Mouse (Mus musculus): ENCODE data around the gene Sv2c.
"Not testable (repeated sequence)": the region's sequence is repeated elsewhere in the genome, so short reads cannot be mapped to it uniquely, and the experiment has no call there.

Sv2c gene

GRCm38 (mm10) chr13:96132401-96132816 is at the start of gene Sv2c:
Gene Sv2c (minus strand): TSS chr13:96132577.
- no peak for DNase-seq (ENCODE audit: low spot score in 2 of 2)

DNA sequence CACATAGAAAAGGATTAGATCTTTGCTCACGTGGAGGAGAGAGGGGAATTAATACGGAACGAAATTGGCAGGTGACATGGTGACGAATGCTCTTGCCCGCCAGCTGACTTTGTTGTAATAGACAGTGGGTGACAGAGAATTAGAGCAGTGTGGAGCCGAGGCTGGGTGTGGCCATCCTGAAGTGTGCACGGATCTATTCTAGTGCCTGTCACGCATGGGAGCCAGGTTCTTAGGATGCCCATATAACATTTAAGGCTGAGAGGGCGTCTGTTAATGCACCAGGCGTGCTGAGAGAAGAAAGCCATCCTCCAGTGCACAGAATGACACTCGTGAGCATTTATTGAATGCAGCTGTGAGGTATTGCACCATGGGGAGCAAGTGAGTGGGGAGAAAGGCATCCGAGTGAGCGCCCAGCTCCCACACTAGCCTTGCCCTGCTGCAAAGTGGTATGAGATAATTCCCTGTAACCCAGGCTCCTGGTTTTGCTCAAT is 48.3 kb upstream of the Sv2c start:
- DNase-seq (ENCODE audit: low spot score in 2 of 2): no peak

DNA sequence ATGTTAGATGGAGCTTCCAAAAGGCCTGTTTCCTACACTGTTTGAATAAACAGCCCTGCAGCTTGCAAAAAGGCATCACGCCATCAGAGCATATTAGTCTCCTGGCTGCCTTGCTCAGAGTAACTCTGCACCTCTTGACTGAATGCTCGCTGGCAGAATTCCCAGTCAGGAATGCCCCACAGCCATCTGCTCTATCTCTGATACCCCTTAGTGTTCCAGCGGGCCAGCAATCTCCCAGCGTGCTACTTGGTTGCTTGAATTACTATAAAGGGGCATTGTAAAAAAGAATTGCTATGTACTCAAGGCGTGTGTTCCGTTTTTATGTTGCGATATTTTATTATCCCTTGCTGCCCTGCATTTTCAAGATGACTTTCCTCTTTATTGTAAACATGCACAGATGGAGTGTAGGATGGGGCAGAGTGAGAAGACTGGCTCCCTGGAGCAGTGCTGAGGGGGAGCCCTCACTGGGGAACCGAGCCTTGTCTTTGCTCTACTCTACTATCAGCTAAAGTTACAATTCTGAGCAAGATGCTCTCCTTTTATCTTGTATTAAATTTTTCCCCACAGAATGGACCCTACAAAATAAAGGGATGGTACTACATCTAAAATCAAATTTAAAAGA is 43.3 kb upstream of the Sv2c start:
- DNase-seq (ENCODE audit: low spot score in 2 of 2): no peak

DNA sequence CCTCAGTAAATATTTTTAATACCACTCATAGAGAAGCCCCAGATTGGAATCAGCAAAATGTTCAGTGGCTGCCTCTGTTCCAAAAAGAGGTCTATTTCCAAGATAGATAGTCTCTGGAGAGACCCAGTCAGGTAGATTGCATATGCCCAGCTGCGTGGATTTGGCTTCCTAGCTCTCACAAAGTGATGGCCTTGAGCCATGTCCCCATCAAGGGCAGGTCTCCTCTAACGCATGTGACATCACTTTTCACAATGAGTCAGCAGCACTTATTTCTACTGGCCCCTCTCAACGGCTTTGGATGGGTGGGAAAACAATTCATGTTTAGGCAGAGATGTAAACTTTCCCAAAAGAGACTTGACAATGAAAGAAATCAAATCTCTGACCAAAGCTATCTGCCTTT is 41.3 kb upstream of the Sv2c start:
- no peak for DNase-seq (ENCODE audit: low spot score in 2 of 2)

DNA sequence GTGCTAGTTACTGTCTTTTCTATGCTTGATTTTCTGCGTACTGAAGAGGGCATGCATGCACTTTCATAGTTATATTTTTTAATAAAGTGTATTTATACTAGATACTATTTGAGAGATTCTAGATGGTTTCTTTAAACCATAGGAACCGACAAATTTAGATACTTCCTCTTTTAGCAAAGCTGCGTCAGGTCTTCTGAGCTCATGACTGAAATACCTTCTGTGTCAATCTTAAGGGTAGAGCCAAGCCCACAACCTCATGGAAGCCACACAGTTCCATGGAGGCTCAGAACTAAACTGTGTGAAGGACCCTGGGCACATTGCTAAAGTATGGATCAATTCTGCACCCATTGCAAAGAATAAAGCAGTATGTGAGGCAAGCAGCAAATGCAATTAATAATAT is 39.9 kb upstream of the Sv2c start:
- DNase-seq (ENCODE audit: low spot score in 2 of 2): no peak

- DNase-seq (ENCODE audit: low spot score in 2 of 2): no peak
These were observed 36.8 kb upstream of the Sv2c start for GRCm38 (mm10) chr13:96168991-96169665.

DNA sequence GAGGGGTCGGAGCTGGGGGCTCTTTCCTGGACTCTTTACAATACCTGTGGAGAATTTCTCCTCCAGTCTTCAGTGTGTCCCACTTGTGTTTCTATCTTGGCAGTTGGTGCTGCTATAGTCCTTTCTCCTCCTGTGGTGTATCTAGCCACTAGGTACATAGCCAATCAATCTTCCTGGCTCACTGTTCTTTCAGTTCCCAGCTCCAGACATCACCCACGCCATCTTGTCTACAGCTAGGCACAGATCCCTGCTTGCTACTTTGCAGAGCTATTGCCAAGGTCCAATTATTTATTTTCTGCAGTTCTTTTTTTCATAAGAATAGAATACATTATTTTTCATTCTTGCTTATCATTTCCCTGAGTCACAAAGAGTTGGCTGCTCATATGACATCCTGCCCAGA is 34.2 kb upstream of the Sv2c start:
- no peak for DNase-seq (ENCODE audit: low spot score in 2 of 2)

GRCm38 (mm10) chr13:96133363-96134100 is 1.2 kb upstream of the Sv2c start:
- DNase-seq (ENCODE audit: low spot score in 2 of 2): no peak

GRCm38 (mm10) chr13:96132833-96133232 is 456 bp upstream of the Sv2c start:
- no peak for DNase-seq (ENCODE audit: low spot score in 2 of 2)

- DNase-seq (ENCODE audit: low spot score in 2 of 2): no peak
These were observed 466 bp downstream of the Sv2c start for GRCm38 (mm10) chr13:96131911-96132310.

DNA sequence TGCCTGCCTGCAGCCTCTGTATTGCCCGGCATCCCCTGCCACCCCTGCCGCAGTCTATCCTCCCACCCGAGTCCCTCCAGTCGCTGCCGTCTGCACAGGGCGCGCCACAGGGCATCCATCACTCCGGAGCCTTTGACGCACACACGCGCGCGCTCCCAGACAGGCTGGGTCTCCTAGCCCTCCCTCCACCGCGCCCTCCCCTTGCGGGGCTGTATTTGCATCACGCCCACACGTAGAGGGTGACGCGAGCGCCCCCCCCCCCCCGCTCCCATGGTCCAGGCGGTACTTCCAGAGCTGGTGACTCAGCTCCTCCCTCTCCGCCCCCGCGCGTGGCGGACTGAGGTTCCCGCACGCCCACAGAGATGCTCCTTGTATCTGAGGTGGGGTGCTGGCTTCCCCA is 1.3 kb downstream of the Sv2c start:
- no peak for DNase-seq (ENCODE audit: low spot score in 2 of 2)

DNA sequence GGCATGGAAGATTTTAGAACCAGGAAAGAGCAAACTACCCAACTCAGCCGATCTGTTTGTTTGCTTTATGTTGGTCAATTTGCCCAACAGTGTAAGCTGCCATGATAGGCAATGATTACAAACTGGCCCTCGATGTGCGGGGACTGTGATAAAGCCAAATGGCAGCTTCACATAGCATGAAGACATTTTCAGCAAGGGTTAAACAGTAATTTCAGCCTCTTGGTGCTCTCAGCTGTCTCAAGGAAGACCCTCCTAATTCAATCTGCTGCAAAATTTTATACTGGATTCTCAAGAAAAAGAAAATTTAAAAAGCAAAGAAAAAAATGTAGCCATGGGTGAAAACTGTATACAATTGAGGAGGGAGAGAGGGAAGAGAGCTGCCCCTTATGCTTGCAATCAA is 3.3 kb downstream of the Sv2c start:
- DNase-seq (ENCODE audit: low spot score in 2 of 2): no peak

DNA sequence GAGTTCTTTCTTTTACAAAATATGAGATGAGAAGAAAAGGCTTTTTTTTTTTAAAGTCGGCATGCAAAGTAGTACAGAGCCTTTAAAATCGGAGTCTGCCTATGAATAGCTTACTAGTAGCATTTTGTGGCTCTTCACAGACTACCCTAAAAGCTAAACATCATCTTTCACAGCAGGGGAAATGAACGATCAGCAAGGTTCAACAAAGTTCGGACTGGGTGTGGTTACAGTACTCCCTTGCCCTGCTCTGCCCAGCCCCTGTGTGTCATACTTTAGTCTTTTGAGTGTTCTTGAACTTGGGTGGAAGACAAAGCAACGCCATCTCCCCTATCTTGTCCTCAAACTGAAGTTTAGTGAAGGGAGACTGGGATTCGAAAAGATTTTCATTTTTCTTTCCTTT is 5.7 kb downstream of the Sv2c start:
- DNase-seq (ENCODE audit: low spot score in 2 of 2): no peak

DNA sequence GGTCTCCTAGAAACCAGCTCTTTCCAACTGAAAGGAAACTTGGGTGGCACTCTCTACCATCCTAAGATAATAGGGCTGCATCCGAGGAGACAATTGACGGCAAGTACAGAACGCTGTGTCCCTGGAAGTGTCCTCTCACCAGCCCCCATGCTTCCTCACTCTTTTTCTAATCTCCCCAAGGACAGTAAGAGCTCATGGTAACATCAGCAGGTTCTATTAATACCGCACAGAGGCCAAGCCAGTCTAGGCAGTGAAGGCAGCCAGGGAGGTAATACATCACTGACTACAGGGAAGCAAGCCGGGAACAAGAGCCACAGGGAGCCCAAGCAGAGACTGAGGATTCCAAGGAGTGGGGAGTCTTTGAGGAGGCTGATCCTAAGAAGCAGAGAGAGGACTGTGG is 7.4 kb downstream of the Sv2c start:
- no peak for DNase-seq (ENCODE audit: low spot score in 2 of 2)

GRCm38 (mm10) chr13:96112711-96113110 is 19.7 kb downstream of the Sv2c start:
- DNase-seq (ENCODE audit: low spot score in 2 of 2): no peak

DNA sequence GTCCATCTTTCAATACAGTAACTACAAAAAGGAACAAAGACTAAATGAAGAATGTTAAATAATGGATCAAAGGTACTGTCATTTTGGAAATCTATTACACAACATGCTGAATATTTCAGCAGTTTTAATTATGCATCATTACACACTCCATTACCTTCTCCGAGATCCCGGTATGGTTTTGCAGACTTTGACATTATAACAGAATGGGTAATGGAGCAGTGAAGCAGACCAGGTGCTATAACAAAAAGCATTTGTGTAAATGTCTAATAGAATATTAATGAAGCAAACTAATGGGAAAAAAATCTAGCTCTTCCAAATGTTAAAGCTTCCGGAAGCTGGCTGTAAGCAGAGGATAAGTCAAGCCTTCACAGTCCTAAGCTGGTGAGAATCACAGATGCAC is 21.6 kb downstream of the Sv2c start:
- no peak for DNase-seq (ENCODE audit: low spot score in 2 of 2)

DNA sequence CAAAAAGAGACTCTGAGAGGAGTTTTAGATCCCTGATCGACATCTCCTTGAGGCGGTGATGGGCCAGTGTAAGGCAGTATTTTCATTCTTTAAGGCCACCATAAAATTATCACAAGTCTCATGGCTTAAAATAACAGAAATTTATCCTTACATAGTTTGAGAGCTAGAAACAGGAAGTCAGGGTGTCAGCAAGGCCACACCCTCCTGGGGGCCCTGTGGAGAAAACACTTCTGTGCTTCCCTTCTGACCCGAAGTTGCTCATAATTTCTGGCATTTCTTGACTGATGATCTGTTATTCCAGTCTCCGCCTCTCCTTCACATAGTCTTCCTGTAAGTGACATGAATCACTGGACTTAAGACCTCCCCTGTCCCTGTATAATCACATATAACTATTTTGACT is 26.0 kb downstream of the Sv2c start:
- no peak for DNase-seq (ENCODE audit: low spot score in 2 of 2)

- DNase-seq (ENCODE audit: low spot score in 2 of 2): no peak
These were observed 41.4 kb downstream of the Sv2c start for GRCm38 (mm10) chr13:96090929-96091328.

- no peak for DNase-seq (ENCODE audit: low spot score in 2 of 2)
These were observed 46.6 kb downstream of the Sv2c start for GRCm38 (mm10) chr13:96085581-96086302.

DNA sequence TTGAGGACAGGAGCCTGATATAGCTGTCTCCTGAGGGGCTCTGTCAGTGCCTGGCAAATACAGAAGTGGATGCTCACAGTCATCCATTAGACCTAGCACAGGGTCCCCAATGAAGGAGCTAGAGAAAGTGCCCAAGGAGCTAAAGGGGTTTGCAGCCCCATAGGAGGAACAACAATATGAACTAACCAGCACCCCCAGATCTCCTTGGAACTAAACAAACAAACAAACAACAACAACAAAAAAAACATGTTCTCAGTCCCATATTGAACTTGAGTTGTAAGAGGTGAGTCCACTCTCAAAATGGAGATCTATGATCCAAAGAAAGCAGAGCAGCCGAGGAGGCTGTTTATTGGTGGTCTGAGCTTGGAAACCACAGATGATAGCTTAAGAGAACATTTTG is 50.6 kb downstream of the Sv2c start, which contains the start of gene Gm17190:
TSS of gene Gm17190 (plus strand) at position 301 of the 400 bp plus-strand sequence.
- DNase-seq (ENCODE audit: low spot score in 2 of 2): not testable (repeated sequence)

DNA sequence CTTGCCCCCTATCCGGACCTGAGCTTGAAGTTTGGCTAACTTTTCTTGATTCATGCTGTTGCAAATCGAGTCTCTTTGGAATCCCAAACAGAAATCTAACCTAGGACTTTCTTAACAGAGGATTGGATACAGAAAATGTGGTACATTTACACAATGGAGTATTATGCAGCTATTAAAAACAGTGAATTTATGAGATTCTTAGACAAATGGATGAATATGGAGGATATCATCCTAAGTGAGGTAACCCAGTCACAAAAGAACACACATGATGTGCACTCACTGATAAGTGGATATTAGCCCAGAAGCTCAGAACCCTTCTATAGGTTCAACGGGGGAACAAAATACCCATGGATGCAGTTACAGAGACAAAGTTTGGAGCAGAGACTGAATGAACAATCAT is 51.1 kb downstream of the Sv2c start, which contains the start of gene Gm20075:
TSS of gene Gm20075 (minus strand) at position 101 of the 400 bp plus-strand sequence.
- not testable (repeated sequence) for DNase-seq (ENCODE audit: low spot score in 2 of 2)

GRCm38 (mm10) chr13:96073555-96073954 is 58.8 kb downstream of the Sv2c start:
- DNase-seq (ENCODE audit: low spot score in 2 of 2): no peak
